Mouse (Mus musculus) neutrophil, adult 5-6 weeks (primary cell): Measurements from ENCODE around the gene Il20ra. TPM values are rescaled to one million over a fixed set of nuclear protein-coding genes. Genes with fewer than 3 reads are reported as not detected.

Experiments
- ATAC-seq: fragments of 151-379, 151-347 bp; 2 replicates; pipeline ENCODE4 v1.8.0; 2017; ENCODE audit warnings: mild to moderate bottlenecking, moderate TSS enrichment; ENCODE audit not compliant: insufficient number of reproducible peaks, poor library complexity, low FRiP score, severe bottlenecking; ENCODE audit errors: extremely low read depth
- total RNA-seq: library from RNA; stranded (forward); fragments of 200-1000 nt; gene quantifications from 2 replicates; pipeline ENCODE4 v1.2.3, GENCODE M21; 2017

Il20ra gene
- total RNA-seq, 1 experiment from 2014 or later = not detected

- no peak for ATAC-seq
These were observed 33.3 kb downstream of the Il20ra start for GRCm38 (mm10) chr10:19745662-19746061.

GRCm38 (mm10) chr10:19746156-19746555, 33.8 kb downstream of the Il20ra start:
- ATAC-seq = no peak

GRCm38 (mm10) chr10:19747661-19748060, 35.3 kb downstream of the Il20ra start:
- no peak for ATAC-seq

GRCm38 (mm10) chr10:19765459-19765858, 53.1 kb downstream of the Il20ra start:
- no peak for ATAC-seq

GRCm38 (mm10) chr10:19779092-19779491, 66.7 kb downstream of the Il20ra start:
- ATAC-seq = no peak

DNA sequence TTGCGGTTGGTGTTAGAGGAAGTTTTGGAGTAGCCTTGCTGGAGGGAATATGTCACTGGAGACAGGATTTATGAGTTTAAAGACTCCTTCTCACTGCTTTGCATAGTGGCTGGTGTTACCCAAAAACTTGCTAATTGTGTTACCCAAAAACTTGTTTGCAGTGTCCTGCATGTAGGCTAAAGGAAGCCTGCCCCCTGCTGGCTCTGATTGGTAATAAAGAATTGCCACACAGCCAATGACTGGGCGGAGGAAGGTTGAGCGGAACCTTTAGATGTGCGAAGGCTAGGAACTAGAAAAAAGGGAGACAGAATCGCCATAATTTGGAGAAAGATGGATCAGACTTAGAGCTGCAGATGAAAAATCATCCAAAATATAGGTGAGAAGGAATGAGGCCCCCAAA, 69.0 kb downstream of the Il20ra start:
- ATAC-seq = no peak

- no peak for ATAC-seq
These were observed 82.6 kb downstream of the Il20ra start for GRCm38 (mm10) chr10:19794996-19795395.

DNA sequence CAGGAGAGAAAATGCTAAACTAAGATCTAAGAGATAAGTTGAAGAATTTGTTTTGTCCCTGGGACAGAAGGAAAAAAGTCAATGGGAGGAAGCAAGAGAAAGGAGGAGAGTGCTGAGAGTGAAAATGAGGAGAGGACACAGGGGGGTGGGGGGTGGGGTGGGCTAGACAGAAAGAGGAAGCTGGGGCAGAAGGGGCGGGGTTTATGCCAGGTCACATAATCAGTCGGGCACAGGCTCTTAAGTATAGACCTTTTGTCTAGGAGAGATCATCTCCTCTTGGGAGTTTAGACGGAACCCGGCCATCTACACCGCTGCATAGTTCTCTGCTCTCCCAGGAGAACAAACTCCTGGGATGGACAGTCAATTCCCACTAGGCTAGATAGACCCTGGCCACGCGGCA, 90.6 kb downstream of the Il20ra start:
- ATAC-seq = no peak

DNA sequence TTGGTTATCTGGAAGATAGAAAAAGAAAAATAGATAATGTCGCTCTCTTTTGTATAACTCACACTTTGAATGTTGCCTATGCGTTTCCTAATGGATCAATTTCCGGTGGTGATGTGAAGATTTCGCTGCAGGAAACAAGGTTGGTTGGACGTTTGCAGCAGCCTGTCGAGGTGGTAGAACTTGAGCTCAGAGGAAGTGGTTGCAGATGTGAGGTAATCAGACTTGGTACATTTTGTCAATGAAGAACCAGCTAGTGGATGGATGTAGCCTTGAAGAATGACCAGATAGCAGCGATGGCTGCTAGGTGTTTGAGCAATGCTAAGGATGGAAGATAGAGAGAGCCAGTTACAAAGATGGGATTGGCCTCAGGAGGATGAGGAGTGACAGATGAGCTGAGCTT, 92.4 kb downstream of the Il20ra start:
- ATAC-seq = no peak

Other genes starting within 250 kb of the Il20ra start
- gene Ifngr1, start 120.6 kb upstream of the Il20ra start, total RNA-seq = 226 and 254 TPM in 2 replicates
- gene Il22ra2, start 90.6 kb upstream of the Il20ra start, total RNA-seq = 0.47 and 1.1 TPM in 2 replicates
- gene Slc35d3, start 138.9 kb downstream of the Il20ra start, total RNA-seq = not detected in 2 replicates
- gene Pex7, start 195.1 kb downstream of the Il20ra start, total RNA-seq = 12.0 and 17.1 TPM in 2 replicates
- 133 and 144 TPM in 2 replicates for gene Map3k5, start 221.9 kb downstream of the Il20ra start, total RNA-seq